Mouse (Mus musculus) stomach, postnatal 0 days (tissue): ENCODE data around the gene Lmod1.

Experiments
- CTCF ChIP-seq: IDR thresholded peaks from 2 replicates; pipeline ENCODE4 v1.5.1; 2016; ENCODE audit warnings: antibody characterized with exemption, low read depth, mild to moderate bottlenecking, moderate library complexity
- EP300 ChIP-seq: optimal IDR thresholded peaks from 2 replicates; pipeline ENCODE3; 2016; ENCODE audit warnings: antibody characterized with exemption

DNA sequence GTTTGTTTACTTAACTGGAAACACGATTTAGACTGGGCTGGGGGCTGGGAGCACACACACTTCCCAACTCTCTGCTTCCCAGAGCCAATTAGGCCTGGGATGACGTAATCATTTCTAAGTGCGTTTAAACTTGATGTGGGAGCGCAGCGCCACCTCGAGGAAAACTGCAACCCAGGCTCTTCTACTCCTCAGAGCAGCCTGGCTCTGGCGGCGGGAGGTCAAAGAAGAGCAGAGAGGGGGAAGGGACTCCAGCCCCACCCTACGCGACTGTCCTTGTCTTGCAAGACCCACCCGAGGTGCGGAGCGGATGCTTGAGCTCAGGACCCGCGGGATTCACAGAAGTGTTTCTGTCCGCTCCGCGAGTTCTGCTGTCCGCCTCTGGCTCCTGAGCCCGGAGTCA is 43.6 kb downstream of the Lmod1 start:
- TF ChIP-seq CTCF = peak; percentile 95
- no peak for TF ChIP-seq EP300
